Mouse (Mus musculus): ENCODE results near the gene Adamts3. TPM values are rescaled to one million over a fixed set of nuclear protein-coding genes. Genes with fewer than 3 reads are reported as not detected.

Adamts3 gene
- total and polyA plus RNA-seq, 3 experiments, result 11.4 to 15.7 TPM; not detected in 1

- Histone ChIP-seq H3K9ac (ENCODE audit: control insufficient read depth, low read depth, low read length, poor library complexity, severe bottlenecking) (no peak overlapping the region), H3K9me3 (replicated peaks; ENCODE audit: insufficient read depth, low read length) (no peaks in the 10 kb centered on the region), H3K27me3 (ENCODE audit: control insufficient read depth in 1 of 2, insufficient read depth in 2 of 2, low read length in 2 of 2) (no peaks in the 10 kb centered on the region), H3K36me3 (ENCODE audit: control insufficient read depth in 1 of 2, insufficient read depth in 2 of 2, low read length in 2 of 2) (peaks cover 4 to 19% of the 10 kb centered on the region in 2 experiments; a peak in 3 of 4 replicates), H3K79me2 (ENCODE audit: control insufficient read depth, insufficient read depth, low read length, poor library complexity) (peaks cover 12% of the 10 kb centered on the region), H3K4me3 (ENCODE audit: control insufficient read depth in 1 of 2, insufficient read depth in 1 of 2, low read depth in 2 of 2, low read length in 2 of 2) (no peak overlapping the region), H3K4me1 (ENCODE audit: control insufficient read depth in 1 of 2, insufficient read depth in 2 of 2, low read length in 2 of 2) (peaks cover 2 to 14% of the 10 kb centered on the region in 2 experiments), H3K27ac (ENCODE audit: control insufficient read depth, low read depth, low read length) (peak overlapping the region; percentile 69; the same call in 1 of the 2 replicates)
- no peak for DNase-seq (ENCODE audit: low read depth, low spot score)
- TF ChIP-seq MAX (IDR thresholded peaks at IDR 0.05; ENCODE audit: low read length) (no peak), MYB (IDR thresholded peaks at IDR 0.05; ENCODE audit: low read depth, low read length) (no peak), NELFE (IDR thresholded peaks at IDR 0.05; ENCODE audit: low read depth, low read length) (no peak), CHD2 (IDR thresholded peaks at IDR 0.05; ENCODE audit: low read length) (no peak), GATA1 (IDR thresholded peaks at IDR 0.05; ENCODE audit: low read depth, low read length) (no peak), CHD1 (IDR thresholded peaks at IDR 0.05; ENCODE audit: low read depth, low read length) (no peak), ELF1 (IDR thresholded peaks at IDR 0.05; ENCODE audit: low read depth, low read length) (no peak)
These were observed 1.9 kb upstream of the Adamts3 start for GRCm38 (mm10) chr5:89884991-89885390.

GRCm38 (mm10) chr5:89883908-89884204 lies 722 bp upstream of the Adamts3 start:
- Histone ChIP-seq H3K9me3 (replicated peaks; ENCODE audit: insufficient read depth, low read length) (no peaks in the 10 kb centered on the region), H3K27ac (ENCODE audit: control insufficient read depth, low read depth, low read length) (peak overlapping the region; percentile 97), H3K9ac (ENCODE audit: control insufficient read depth, low read depth, low read length, poor library complexity, severe bottlenecking) (peak overlapping the region; percentile 99), H3K79me2 (ENCODE audit: control insufficient read depth, insufficient read depth, low read length, poor library complexity) (peaks cover 14% of the 10 kb centered on the region), H3K27me3 (ENCODE audit: control insufficient read depth in 1 of 2, insufficient read depth in 2 of 2, low read length in 2 of 2) (no peaks in the 10 kb centered on the region), H3K4me3 (ENCODE audit: control insufficient read depth in 1 of 2, insufficient read depth in 1 of 2, low read depth in 2 of 2, low read length in 2 of 2) (peak overlapping the region; percentile 74 to 93; a peak in 3 of 4 replicates), H3K4me1 (ENCODE audit: control insufficient read depth in 1 of 2, insufficient read depth in 2 of 2, low read length in 2 of 2) (peaks cover 2 to 14% of the 10 kb centered on the region in 2 experiments), H3K36me3 (ENCODE audit: control insufficient read depth in 1 of 2, insufficient read depth in 2 of 2, low read length in 2 of 2) (peaks cover 4 to 19% of the 10 kb centered on the region in 2 experiments; a peak in 3 of 4 replicates)
- peak; percentile 88 for DNase-seq (ENCODE audit: low read depth, low spot score)
- peak; percentile 70; the same call in 1 of the 2 replicates for TF ChIP-seq MAFK (IDR thresholded peaks at IDR 0.05; ENCODE audit: borderline replicate concordance, low read depth, low read length)
- no peak for TF ChIP-seq CHD2 (IDR thresholded peaks at IDR 0.05; ENCODE audit: low read length)
- peak; percentile 88 for TF ChIP-seq TAL1 (IDR thresholded peaks at IDR 0.05; ENCODE audit: low read length)
- TF ChIP-seq USF1 (IDR thresholded peaks at IDR 0.05; ENCODE audit: low read depth, low read length), result no peak
- no peak for TF ChIP-seq HCFC1 (IDR thresholded peaks at IDR 0.05; ENCODE audit: low read depth, low read length)
- no peak for TF ChIP-seq MAX (IDR thresholded peaks at IDR 0.05; ENCODE audit: low read length)
- no peak for TF ChIP-seq MAZ (IDR thresholded peaks at IDR 0.05; ENCODE audit: low read depth, low read length)
- TF ChIP-seq GABPA (IDR thresholded peaks at IDR 0.05; ENCODE audit: low read depth, low read length), result no peak
- peak; percentile 96 to 97 for TF ChIP-seq EP300 (IDR thresholded peaks at IDR 0.05; ENCODE audit: low read depth in 1 of 2, low read length in 2 of 2)
- no peak for TF ChIP-seq CTCF (IDR thresholded peaks at IDR 0.05 in 2 of 3, conservative IDR thresholded peaks at IDR 0.05 in 1 of 3; ENCODE audit: control insufficient read depth in 1 of 3, insufficient read depth in 1 of 3, low read depth in 2 of 3, low read length in 3 of 3, poor library complexity in 1 of 3, severe bottlenecking in 1 of 3)
- TF ChIP-seq ZNF384 (IDR thresholded peaks at IDR 0.05; ENCODE audit: low read depth, low read length), result no peak
- TF ChIP-seq TCF12 (IDR thresholded peaks at IDR 0.05; ENCODE audit: low read depth, low read length), result peak; percentile 96
- TF ChIP-seq POLR2AphosphoS5 (IDR thresholded peaks at IDR 0.05; ENCODE audit: borderline replicate concordance, low read depth, low read length), result no peak
- peak; percentile 88 for TF ChIP-seq ETS1 (IDR thresholded peaks at IDR 0.05; ENCODE audit: low read depth, low read length)
- TF ChIP-seq RCOR1 (IDR thresholded peaks at IDR 0.05; ENCODE audit: low read depth, low read length), result peak; percentile 82
- peak; percentile 69 for TF ChIP-seq MYB (IDR thresholded peaks at IDR 0.05; ENCODE audit: low read depth, low read length)
- peak; percentile 96 for TF ChIP-seq GATA1 (IDR thresholded peaks at IDR 0.05; ENCODE audit: low read depth, low read length)
- TF ChIP-seq POLR2A (IDR thresholded peaks at IDR 0.05; ENCODE audit: control insufficient read depth in 1 of 2, insufficient read depth in 1 of 2, low read depth in 1 of 2, low read length in 2 of 2, poor library complexity in 1 of 2), result no peak
- TF ChIP-seq JUND (IDR thresholded peaks at IDR 0.05; ENCODE audit: low read depth, low read length), result no peak
- peak; percentile 86 for TF ChIP-seq SIN3A (IDR thresholded peaks at IDR 0.05; ENCODE audit: low read length)
- peak; percentile 59; the same call in 1 of the 2 replicates for TF ChIP-seq TBP (IDR thresholded peaks at IDR 0.05; ENCODE audit: low read depth, low read length)
- no peak for TF ChIP-seq UBTF (IDR thresholded peaks at IDR 0.05; ENCODE audit: borderline replicate concordance, insufficient read depth, low read depth, low read length)
- TF ChIP-seq MEF2A (IDR thresholded peaks at IDR 0.05; ENCODE audit: extremely low read depth, insufficient replicate concordance, low read depth, low read length, poor library complexity, severe bottlenecking), result 0 out of 2 replicates have a peak, but pooled peaks have one; percentile 53
- 0 out of 2 replicates have a peak, but pooled peaks have one; percentile 15 for TF ChIP-seq MXI1 (IDR thresholded peaks at IDR 0.05; ENCODE audit: low read depth, low read length)
- no peak for TF ChIP-seq NELFE (IDR thresholded peaks at IDR 0.05; ENCODE audit: low read depth, low read length)
- no peak for TF ChIP-seq ZMIZ1 (IDR thresholded peaks at IDR 0.05; ENCODE audit: low read depth, low read length)

Data from MEL (cell line).